Mouse (Mus musculus) skeletal muscle tissue, postnatal 0 days (tissue): Measurements from ENCODE around the gene Snrpd3. TPM values are rescaled to one million over a fixed set of nuclear protein-coding genes. Genes with fewer than 3 reads are reported as not detected.

Experiments
- polyA plus RNA-seq: library from polyadenylated mRNA; unstranded; fragments of >200 nt; fragmentation: Nextera tagmentation; extraction: Ambion mirVana; gene quantifications from 2 replicates; pipeline ENCODE4 v1.2.1, GENCODE M21; 2015

Gene Snrpd3
- 59.6 and 80.7 TPM in 2 replicates for polyA plus RNA-seq

DNA sequence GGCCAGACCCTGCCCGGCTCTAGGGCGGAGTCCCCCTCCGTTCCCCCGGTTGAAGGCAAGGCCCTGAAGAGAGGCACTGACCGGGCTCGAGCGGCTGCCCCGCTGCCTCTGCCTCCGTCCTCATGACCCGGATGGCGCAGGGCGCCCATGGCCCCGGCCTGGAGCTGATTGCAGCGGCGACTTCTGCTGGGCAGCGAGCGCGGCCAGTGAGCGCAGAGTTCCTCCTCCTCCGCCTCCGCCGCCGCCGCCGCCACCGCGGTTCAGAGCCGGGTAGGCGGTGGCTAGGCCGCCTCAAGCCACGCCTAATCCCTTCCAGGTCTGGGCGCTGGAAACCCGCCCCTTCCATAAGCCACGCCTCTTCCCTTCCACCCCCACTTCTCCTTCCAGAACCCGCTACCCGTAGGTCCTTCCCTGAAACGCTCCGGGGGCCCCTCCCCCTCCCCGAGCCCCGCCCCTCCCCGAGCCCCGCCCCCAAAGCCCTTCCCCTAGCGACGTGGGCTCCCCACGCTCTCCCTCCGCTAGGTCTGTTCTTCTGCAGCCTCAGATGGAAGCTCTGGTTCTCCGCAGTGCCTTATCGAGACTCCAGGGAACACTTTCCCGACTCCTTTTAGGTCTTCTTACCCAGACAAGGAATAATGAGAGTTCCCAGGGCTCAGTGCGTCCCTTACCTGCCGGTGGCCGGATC is at the start of gene Snrpd3:
Snrpd3 (plus strand) TSS at position 479 of the 685 bp plus-strand sequence.

DNA sequence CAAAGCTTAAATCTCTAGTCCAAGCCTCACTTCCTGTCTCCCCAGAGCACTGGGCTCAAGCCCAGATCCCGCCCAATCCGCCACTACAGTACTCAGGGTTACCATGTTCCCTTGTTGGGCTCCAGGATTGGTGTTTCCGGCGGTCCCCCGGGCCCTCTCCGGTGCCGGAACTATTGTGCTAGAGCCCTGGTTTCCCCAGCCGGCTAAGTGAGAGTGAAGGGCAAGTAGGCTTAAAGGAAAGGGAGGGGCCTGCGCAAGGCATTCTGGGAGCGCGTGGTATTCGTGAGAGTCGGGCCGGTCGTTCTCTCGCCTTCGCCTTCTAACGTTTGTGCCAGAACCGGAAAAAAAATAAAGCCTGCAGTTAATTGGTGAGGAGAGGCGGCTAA is 400 bp downstream of the Snrpd3 start, which contains the start of gene Gucd1:
Gucd1 (minus strand) TSS at position 215 of the 386 bp plus-strand sequence.

DNA sequence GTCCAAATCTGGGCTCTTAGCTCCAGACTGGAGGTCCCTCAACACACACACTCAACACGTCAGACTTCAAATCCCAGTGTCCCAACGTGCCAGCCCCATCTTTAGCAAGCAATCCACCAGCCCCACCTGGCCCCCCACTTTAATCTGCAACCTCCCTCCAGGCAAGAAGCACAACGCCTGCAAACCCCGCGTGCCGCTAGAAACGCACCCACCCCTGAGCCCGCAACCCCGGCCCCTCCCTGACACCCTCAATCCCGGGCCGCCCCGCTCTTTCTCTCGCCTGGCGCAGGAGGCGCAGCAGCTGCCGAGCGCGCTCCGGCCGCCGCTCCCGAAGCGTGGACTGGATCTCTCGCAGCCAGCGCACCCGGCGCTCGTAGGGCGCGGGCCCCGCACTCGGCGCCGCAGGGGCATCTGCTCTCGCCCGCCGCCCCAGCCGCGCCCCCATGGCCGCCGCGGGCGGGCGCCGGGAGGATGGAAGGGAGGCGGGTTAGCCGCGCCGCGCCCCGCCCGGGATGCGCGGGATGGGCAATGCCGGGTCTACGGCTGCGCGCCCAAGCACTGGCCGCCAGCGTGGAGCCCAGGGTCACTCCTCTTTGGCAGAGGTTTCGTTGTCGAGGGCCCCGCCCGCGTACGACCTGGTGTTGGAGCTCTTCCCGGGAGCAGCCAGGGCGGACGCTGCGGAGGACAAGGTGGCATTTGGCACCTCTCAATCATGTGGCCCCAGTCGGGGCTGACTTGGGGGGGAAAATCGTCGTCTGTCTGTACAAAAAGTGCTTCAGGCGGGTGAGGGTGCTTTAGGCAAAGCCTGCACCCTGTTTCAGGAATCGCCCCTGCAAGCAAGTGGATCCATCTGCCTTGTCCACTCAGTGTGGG is 42.6 kb downstream of the Snrpd3 start, which contains the start of gene Lrrc75b:
Lrrc75b (minus strand) TSS at position 655 of the 873 bp plus-strand sequence.

DNA sequence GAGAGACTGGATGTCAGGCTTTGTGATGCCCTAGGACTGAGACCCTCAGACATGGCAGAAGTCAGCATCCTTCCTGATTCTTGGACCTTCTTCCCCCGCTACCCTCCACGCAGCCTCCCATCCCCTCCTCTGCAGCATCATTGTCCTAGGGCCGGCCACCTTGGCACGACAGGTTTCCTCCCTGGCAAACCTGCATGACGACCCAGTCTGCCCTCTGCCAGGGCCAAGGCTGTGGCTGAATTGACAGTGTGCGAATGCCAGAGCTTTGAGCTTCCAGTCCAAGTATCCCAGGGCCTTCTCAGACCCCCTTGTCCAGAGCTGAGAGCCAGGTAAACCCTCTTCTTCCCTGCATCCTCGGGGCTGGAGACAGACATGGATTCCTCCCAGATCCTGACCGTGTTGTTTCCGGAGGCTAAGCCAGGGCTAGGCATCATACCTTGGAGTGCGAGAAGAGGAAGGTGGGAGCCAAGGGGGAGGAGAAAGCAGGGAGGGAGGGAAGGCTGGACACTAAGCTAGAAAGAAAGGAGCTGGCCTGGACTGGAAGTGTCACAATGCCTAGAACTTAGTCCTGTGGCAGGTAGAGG is 43.8 kb downstream of the Snrpd3 start, which contains the start of gene Ggt1:
Ggt1 (plus strand) TSS at position 534 of the 584 bp plus-strand sequence.

Other genes with a start within 250 kb of the Snrpd3 start
- gene Adora2a, start 200.7 kb upstream of the Snrpd3 start, polyA plus RNA-seq = 2.2 TPM in 2 replicates
- 0.18 and 0.22 TPM in 2 replicates for gene Upb1, start 116.4 kb upstream of the Snrpd3 start, polyA plus RNA-seq
- gene Gucd1, start 421 bp downstream of the Snrpd3 start, polyA plus RNA-seq = 20.8 and 23.3 TPM in 2 replicates
- gene Lrrc75b, start 42.8 kb downstream of the Snrpd3 start, polyA plus RNA-seq = 0.46 TPM in 2 replicates
- not detected in 2 replicates for gene Ggt1, start 44.1 kb downstream of the Snrpd3 start, polyA plus RNA-seq
- 7.3 and 9.4 TPM in 2 replicates for gene Ggt5, start 71.8 kb downstream of the Snrpd3 start, polyA plus RNA-seq
- gene Susd2, start 126.5 kb downstream of the Snrpd3 start, polyA plus RNA-seq = 4.9 and 5.1 TPM in 2 replicates
- gene Cabin1, start 246.8 kb downstream of the Snrpd3 start, polyA plus RNA-seq = 15.4 and 17.0 TPM in 2 replicates